Mouse (Mus musculus): ENCODE measurements at regions not wholly inside any gene's neighbourhood (a gene's known extent, or its start where the extent isn't known, plus 50 kb on each side); places are given as distances from the start of the nearest gene placed in this dataset.

DNA sequence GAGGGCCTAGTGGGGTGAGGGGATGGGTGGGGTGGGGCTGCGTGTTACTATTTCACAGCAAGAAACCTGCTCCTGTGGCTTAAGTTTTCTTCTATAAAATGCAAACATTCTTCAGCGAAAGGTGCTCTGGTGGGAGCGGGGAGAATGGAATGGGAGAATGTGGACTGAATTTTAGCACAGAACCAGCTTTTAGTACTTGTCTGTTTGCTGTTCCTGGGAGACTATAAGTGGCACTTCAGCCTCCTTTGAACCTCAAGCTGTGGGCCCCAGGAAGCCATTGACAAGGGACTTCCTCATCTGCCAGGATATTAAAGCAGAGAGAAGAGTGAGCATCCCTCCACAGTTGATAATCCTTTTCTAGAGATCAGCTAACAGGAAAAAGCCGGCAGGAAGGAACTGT is 580.2 kb downstream of the Zfp706 start:
- no peak for DNase-seq (ENCODE audit: low spot score)

DNA sequence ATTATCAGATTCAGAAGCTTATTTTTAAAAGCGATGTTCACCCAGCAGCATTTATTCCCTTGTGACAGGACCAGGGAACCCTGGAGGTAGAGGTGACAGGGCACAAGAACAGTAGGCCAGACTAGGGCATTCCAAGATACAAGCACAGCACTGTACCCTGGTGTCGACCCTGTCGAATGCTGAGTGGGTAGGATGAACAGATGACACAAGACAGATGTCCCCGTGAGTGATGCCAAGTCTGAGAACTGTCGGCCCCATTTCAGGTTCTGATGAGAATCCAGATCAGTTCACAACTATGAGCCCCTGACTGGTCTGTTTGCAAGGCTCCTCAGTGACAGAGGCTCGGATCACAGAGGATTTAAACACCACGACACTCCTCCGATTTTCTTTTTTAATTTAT is 581.7 kb downstream of the Zfp706 start:
- DNase-seq (ENCODE audit: low spot score): no peak

DNA sequence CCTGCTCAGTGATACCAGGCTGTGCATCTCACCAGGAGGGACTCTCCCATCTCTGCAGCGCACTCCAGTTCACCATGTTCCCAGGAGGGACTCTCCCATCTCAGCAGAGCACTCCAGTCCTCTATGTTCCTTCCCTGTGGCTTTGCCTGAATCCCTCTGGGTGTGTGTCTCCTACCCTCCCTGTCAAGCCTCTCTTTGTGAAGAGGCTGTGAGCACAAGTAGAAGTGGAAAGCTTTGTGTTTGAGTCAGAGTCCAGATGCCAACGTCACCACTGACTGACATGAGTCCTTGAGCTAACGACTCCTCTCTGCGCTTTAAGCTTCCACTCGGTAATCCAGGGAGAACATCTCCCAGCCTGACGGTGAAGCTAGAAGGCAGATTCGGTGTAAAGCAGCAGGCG is 583.5 kb downstream of the Zfp706 start:
- DNase-seq (ENCODE audit: low spot score): no peak

- no peak for DNase-seq (ENCODE audit: low spot score)
These were observed 584.8 kb downstream of the Zfp706 start for GRCm38 (mm10) chr15:36422781-36423180.

DNA sequence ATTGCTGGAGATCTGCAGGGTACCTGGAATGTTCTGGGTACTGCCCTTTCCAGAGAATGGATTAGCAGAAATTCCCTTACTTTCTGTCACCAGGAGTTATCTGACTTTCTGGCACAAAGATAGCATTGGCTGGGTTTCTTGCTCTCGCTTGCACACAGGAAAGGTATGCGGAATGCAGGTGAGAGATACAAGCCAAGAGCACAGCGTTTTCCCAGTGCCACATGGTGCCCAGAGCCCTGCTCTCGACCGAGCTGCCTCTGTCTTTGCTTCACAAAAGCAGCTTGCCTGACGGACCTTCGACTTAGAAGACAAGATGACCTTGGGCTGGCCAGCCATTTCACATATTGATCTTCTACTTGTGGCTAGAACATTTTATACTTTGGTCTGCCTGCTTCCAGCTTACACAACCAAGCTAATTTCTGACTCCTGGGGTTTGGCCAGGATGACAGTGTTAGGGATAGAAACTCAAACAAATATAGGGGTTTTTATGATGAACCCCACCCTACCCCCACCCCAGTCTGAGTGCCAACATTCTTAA is 587.6 kb downstream of the Zfp706 start:
- no peak for DNase-seq (ENCODE audit: low spot score)

- no peak for DNase-seq (ENCODE audit: low spot score)
These were observed 590.1 kb downstream of the Zfp706 start for GRCm38 (mm10) chr15:36417426-36417825.

DNA sequence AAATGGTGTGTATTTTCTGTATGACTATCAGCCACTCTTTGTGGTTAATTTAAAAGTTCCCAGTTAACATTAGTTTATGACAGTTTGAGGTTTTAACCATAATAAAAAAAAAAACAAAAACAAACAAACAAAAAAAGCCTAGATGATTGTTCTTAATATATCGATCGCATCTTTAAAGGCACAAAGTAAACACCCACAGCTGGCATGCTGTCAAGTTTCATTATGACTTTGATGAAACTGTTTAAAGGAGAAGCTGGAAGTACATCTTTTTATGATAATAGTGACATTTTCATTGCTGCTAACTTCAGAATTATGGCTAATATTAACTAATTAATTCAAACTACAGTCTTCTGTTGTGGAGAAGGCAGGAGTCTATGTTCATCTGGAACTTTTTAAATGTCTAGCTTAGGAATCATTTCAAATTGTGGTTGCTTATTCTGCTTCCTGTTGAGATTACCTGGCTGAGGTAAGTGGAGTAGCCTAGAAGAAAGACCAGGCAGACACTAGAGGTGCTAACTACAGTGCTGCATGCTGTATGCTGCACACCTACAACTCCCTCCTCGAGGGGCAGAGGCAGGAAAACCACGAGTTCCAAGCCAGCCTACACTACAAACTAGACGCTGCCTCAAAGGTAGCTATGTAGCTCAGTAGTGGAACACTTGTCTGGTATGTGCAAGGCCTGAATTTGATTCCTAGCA is 591.9 kb downstream of the Zfp706 start:
- DNase-seq (ENCODE audit: low spot score): no peak

DNA sequence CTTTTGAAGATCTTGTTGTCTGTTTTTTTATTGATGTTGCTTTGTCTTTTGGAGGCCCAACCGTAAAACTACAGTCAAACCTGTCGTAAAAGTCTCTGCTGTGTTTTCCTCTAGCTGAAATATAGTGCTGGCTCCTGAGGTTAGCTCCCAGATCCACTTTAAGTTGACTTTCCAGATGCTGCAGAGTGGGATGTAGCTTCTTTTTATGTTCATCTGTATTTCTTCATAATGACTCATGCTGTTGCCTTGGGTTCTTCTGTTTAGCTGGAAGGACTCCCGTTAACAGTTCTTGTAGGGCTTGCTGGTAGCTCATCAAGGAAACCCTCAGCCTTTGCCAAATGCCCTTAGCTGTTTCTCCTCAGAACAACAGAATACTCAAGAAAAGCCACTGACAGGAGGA is 595.6 kb downstream of the Zfp706 start:
- no peak for DNase-seq (ENCODE audit: low spot score)

- DNase-seq (ENCODE audit: low spot score): no peak
These were observed 602.1 kb downstream of the Zfp706 start for GRCm38 (mm10) chr15:36405446-36405845.

- DNase-seq (ENCODE audit: low spot score): peak; percentile 80
These were observed 604.0 kb downstream of the Zfp706 start for GRCm38 (mm10) chr15:36403336-36404119.

DNA sequence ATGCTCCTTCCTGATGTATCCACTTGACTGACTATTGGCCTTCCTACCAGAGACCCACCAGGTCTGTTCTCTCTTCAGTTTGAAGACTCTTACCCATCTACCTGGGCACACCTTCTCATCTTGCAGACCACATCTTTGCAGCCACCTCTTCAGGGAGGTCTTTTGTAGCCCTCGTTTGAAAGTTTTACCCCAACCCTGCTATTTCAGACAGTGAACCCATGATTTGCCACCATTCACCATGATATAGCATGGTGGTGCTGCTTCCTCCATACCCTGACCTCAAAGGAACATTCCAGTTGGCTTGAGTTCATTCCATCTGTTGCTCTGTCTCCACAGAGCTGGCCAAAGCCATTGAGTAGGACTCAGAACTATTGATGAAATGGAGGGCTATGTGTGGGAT is 605.5 kb downstream of the Zfp706 start:
- no peak for DNase-seq (ENCODE audit: low spot score)

DNA sequence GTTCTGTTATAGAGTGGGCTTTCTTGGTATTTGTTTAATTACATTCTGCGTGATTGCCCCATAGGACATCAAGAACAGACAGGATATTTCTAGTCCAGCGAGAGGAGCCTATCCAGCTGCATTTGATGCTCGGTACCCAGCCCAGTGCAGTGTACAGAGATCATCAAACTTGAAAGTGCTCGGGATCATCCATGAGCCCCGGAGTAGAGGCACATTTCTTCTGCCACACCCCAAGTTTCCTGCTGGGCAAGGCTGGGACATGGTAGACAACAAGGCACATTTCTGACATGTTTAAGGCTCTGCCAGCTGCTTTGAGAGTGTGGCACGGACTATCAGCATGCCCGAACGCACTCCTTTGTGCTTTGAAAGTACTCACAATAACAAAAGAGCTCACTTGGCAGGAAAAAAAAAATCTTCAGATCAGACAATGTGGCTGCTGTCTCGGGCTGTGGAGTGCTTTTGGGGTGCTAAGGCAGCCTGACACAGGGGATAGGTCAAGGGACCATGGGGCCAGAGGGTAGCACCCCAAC is 607.2 kb downstream of the Zfp706 start:
- DNase-seq (ENCODE audit: low spot score): no peak

DNA sequence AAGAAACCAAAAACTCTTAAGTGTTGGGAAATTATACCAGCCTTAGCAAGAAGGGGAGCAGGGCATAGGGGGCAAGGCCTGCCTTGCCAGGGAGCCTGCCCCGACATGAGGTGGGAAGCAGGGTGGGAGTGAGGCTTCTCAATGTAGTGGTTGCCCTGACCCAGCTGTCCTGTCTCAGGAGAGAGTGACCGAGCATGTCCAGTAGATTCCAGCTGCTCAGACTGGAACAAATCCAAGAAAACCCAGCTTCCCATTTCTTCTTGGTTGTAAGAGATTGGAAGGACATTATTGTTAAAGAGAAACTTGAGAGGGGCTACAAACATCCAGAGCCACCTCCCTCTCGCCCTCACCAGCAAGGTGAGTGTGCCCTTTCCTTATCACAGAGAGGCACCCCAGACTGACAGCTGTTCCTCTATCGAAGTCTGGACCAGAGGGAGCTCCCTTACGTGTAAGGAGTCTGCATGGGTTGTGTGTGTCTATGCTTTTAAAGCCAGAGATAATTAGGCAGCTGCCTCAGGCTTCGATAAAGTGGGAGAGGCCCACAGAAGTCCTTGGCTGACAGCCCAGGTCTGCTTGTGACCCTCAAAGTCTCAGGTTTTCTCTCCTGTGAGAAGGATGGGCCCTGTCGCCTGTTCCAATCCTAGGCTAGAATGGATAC is 608.1 kb downstream of the Zfp706 start:
- DNase-seq (ENCODE audit: low spot score): peak; percentile 55

- DNase-seq (ENCODE audit: low spot score): no peak
These were observed 609.2 kb downstream of the Zfp706 start for GRCm38 (mm10) chr15:36398099-36398982.

GRCm38 (mm10) chr15:36396791-36397190 is 610.8 kb downstream of the Zfp706 start:
- no peak for DNase-seq (ENCODE audit: low spot score)

- DNase-seq (ENCODE audit: low spot score): no peak
These were observed 611.3 kb downstream of the Zfp706 start for GRCm38 (mm10) chr15:36396245-36396644.

DNA sequence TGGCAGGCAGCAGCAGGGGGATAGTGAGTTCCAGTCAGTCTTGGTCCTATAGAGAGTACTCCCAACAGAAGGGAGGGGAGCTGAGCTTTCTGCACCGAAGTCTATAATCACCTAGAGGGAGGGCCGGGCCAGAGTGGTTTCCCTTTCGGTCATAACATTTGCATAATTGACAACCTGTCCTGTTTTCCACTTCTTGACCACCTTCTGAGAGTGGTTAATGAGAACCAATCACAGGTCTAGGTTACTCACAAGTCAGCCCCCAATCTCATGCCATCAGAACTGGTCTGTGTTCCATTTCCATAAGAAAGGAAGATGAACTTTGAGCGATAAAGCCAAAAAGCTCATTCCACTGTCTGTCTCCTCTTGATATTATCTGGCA is 611.9 kb downstream of the Zfp706 start:
- no peak for DNase-seq (ENCODE audit: low spot score)

DNA sequence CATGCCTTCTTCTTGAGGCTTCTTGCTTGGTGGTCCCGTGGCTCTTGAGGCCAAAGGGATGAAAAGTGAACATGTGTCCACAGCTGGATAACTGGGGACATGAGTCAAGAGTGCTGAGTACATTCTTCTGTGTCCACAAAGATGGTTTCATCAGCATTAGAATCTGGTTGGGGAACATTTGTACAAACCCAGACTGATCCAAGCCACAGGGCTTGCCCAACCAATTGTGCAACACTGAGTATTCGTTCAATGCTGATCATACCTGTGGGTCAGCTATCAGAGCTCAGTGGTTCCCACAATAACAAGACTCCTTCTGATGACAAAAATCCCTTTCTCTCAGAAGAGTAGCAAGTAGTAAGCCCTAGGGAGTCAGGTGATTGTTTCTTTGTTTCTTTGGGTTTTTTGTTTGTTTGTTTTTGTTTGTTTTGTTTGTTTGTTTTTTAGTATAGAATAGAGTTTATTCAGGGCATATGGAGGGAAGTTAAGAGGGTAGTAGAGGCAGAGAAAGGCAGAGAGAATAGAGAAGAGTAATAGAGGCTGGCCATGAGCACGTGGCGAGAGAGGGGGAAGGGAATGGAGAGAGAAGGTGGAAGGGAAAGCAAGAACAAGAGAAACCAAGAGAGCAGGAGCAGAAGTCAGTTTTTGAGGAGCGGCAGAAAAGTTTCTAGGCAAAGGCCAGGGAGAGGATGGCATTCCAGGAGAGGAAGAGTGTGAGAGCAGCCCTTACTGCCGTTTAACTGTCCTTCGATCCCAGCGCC is 612.5 kb downstream of the Zfp706 start:
- no peak for DNase-seq (ENCODE audit: low spot score)

- no peak for DNase-seq (ENCODE audit: low spot score)
These were observed 617.8 kb downstream of the Zfp706 start for GRCm38 (mm10) chr15:36389775-36390174.

- DNase-seq (ENCODE audit: low spot score): no peak
These were observed 626.3 kb downstream of the Zfp706 start for GRCm38 (mm10) chr15:36381228-36381671.
